Mouse (Mus musculus): ENCODE data around the gene Btbd35f6. TPM values are rescaled to one million over a fixed set of nuclear protein-coding genes. Genes with fewer than 3 reads are reported as not detected.
"Not testable (repeated sequence)": the region's sequence is repeated elsewhere in the genome, so short reads cannot be mapped to it uniquely, and the experiment has no call there.

The Btbd35f6 gene
- not detected for total RNA-seq (2021)
- long read RNA-seq, experiment 1: 0 reads
- long read RNA-seq, experiment 2: 0 reads

DNA sequence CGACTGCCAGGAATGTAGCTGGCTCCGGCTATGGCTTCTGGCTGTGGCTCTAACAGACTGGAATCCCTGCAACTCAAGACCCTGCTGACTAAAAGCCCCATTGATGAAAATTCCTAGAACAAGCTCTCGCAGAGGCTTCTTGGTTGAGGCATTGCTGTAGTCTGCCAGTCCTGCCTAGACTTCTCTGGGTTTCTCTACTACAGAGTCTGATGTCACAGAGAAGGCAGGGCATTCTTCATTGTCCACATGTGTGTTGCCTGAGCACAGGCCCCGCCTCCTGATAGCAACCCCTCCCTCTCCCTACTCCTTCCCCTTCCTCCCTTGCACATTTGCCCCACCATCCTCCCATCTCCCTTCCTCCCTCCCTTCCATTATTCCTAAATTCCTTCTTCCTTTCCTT lies at the start of gene Btbd35f6:
Btbd35f6 (minus strand) TSS at position 101 of the 400 bp plus-strand sequence.
- intact Hi-C loops (cut with DNase I); DNase-seq: not testable (repeated sequence)

DNA sequence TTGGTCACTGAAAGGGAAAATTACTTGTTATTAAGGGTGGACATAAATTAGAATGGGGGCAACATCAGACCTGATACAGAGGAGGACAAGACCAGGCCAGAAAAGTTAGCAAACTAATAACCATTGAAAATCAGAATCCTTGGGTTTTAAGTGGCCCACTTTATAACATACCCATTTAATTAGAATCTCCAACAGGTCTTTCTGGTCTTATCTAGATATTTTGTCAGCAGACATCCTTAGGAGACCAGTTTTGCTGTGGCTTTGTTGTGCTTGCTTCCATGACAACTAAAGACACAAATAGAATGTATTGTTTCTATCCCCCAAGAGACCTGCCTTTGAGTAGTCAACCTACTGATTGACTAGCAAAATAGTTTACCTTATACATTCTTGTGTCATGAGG lies 30.4 kb upstream of the Btbd35f6 start, which contains the start of gene Gm21870:
Gm21870 (minus strand) TSS at position 101 of the 400 bp plus-strand sequence.
- intact Hi-C loops (cut with DNase I); DNase-seq: not testable (repeated sequence)

- DNase-seq; intact Hi-C loops (cut with DNase I): not testable (repeated sequence)
Measured at GRCm38 (mm10) chrX:33930216-33930615, 26.1 kb downstream of the Btbd35f6 start.

GRCm38 (mm10) chrX:33928225-33928624 lies 28.1 kb downstream of the Btbd35f6 start:
- DNase-seq; intact Hi-C loops (cut with DNase I): not testable (repeated sequence)

DNA sequence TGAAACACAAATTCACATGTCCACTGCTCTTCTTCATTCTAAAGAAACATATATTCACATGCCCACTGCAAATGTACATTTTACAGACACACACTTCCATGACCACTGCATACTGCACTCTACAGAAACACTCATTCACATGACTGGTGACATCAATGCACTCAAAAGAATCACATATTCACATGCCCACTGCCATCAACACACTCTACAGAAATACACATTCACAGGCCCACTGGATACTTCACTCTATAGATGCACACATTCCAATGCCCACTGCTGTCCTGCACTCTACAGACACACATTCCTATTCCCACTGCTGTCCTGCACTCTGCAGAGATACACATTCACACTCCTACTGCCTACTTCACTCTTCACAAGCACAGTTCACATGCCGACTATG lies 30.0 kb downstream of the Btbd35f6 start:
- DNase-seq; intact Hi-C loops (cut with DNase I): not testable (repeated sequence)

DNA sequence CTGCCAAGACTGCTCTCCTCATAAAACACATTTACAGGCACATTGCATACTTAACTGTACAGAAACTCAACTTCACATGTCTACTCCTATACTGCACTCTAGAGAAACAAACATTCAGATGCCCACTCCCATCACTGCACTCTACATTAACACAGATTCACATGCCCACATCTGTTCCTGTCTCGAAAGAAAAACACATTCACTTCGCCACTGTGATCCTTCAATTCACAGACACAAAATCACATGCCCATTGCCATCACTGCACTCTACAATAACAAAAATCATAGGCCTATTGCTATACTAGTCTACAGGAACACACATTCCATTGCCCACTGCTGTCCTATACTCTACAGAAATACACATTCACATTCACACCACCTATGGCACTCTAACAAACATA lies 30.9 kb downstream of the Btbd35f6 start:
- DNase-seq: not testable (repeated sequence)

More for the DNA sequence above, 30.9 kb downstream of the Btbd35f6 start:
- intact Hi-C loops (cut with DNase I): not testable (repeated sequence)

Other genes with a start within 250 kb of the Btbd35f6 start
- gene Gm21870, start 30.3 kb upstream of the Btbd35f6 start, total RNA-seq (2021): not detected
- gene Btbd35f9, start 205.0 kb upstream of the Btbd35f6 start, total RNA-seq (2021): not detected

All from heart, postnatal 14 days (tissue).